Mouse (Mus musculus) thymus, postnatal 36 days (tissue): ENCODE measurements around the gene Lct.
"Not testable (repeated sequence)": the region's sequence is repeated elsewhere in the genome, so short reads cannot be mapped to it uniquely, and the experiment has no call there.

Experiments
- DNase-seq, 2 experiments: peaks; one replicate each; pipeline ENCODE4 v3.0.0; 2022; ENCODE audit warnings: mixed read lengths in 2 of 2

Gene Lct

DNA sequence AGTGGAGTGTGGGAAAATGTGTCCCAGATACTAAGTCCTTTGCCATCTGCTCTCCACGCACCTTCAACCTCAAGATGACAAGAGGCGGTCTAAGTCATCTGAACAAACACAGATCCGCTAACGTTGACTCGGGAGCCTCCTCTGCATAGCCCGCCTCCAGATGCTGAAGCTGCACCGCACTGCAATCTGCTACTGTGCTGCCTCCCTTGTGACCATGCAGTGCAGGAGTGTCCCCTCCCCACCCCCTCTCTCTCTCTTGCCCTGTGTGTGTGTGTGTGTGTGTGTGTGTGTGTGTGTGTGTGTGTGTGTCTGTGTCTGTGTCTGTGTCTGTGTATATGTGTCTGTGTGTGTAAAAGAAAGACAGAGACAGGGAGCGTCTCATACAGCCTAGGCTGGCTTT lies 32.8 kb downstream of the Lct start:
- DNase-seq, result no peak

DNA sequence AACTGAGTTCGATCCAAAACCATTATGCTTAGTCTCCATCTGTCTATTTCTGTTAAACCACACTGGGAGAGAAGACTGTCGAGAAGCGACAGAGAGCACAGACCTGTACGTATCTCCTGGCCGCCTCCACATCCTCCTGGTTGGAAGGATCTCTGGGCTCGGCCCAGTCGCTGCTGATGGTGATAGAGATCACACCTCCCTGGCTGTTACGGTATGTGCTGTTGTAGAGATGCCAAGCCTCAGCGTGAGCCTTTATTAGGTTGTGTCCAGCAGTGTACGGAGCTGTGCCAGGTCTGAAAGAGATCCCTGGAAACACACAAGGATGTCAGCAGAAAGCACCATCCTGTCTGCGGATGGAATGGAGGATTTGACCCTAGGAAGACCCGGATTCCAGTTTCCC lies 34.6 kb downstream of the Lct start:
- no peak for DNase-seq

DNA sequence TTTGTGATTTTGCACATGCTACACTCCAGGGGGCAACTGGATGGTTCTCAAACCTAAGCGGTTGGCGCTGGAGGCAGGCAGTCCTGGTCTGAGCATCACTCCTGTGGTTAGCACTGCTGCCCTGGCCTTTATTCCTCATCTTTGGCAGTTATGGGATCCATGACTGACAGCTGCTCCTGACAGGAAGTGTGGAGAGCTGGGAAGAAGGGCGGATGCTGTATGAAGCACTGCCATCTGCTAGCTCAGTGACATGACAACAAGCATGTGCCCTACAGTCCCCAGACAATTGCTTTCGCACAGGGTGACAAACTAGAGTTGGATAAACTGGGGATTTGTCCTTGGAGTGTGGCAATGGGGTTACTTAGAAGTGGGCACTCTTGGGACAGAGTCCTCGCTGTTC lies 37.8 kb downstream of the Lct start:
- no peak for DNase-seq

DNA sequence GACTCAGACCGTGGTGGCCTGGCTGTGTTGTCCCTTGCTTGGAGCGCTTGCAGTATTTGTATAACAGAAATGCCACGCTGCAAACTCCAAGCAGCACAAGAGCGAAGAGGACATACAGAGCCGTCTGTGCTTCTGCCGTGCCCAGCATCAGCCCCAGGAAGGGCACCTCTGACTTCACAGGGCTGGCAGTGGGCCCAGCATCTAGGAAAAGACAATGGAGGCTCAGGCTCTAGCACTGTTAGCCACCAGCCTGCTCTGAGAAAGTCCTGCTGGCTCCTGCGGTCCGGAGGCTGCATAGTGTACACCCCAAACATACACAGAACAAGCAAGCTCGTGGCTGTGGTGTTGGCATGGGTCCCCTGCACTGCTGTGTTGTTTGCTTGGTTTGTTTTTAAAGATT lies 43.0 kb downstream of the Lct start:
- no peak for DNase-seq

DNA sequence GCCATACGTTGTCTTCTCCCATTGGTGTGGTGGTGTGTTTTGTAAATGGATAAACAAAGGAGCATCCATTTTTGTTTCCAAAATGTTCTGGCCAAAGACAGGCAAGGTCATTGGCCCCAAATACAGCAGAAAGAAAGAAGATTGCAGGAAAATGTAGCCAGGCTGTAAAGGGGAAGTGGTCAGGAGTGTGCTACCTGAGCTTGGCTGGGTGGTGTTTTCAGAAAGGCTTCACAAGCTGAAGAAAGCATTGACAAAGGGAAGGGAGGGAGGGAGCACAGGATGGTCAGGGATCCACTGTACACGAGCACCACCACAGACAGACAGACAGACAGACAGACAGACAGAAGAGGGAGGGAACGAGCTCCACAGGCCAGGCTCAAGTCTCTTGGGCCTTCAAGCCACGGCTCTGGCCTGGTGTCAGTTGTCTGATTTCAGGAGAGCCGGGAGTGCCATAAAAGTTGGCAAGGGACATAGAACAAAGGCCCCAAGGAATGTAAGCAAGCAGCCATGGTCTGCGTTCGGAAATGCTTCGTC lies 43.9 kb downstream of the Lct start:
- no peak for DNase-seq

DNA sequence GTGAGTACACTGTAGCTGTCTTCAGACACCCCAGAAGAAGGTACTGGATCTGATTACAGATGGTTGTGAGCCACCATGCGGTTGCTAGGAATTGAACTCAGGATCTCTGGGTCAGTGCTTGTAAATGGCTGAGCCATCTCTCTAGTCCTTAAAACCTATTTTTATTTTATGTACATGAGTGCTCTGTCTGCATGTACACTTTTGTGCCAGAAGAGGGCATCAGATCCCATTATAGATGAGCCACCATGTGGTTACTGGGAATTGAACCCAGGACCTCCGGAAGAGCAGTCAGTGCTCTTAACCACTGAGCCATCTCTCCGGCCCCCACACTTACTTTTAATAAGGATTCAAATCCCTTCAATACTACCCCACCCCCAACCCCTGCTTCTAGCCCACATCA lies 45.2 kb downstream of the Lct start:
- no peak for DNase-seq

DNA sequence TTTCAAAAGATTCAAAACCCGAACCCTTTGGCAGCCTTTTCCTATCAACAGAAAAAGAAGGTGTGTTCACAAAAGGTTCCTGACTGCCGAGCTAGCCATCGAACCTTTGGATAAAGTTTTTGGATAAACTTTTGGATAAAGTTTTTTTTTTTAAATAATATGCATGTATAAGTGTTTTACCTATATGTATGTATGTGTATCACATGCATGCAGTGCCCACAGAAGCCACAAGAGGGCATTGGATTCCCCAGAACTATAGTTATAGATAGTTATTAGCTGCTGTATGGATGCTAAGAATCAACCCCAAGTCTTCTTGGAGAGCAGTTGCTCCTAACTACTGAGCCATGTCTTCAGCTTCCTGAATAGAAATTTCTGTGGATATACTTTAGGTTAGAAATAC lies 46.4 kb downstream of the Lct start:
- peak in 1 of 2 experiments; percentile 14 for DNase-seq

DNA sequence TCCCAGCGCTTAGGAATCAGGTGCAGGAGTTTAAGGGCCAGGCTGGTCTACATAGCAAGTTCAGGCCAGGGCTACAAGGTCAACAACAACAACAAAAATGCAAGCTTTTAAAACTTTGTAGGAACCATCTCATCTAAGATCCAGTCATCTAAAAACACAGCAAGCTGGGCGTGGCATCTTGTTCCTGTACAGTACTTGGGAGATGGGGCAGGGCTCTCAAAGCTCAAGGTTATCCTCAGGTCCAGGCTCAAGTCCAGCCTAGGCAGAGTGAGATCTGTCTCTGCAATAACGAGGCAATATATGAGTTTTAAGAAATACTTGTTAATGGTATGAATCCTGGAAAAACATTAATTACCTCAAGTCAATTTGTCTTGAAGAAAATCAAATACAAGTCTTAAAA lies 49.6 kb downstream of the Lct start:
- DNase-seq, result no peak

DNA sequence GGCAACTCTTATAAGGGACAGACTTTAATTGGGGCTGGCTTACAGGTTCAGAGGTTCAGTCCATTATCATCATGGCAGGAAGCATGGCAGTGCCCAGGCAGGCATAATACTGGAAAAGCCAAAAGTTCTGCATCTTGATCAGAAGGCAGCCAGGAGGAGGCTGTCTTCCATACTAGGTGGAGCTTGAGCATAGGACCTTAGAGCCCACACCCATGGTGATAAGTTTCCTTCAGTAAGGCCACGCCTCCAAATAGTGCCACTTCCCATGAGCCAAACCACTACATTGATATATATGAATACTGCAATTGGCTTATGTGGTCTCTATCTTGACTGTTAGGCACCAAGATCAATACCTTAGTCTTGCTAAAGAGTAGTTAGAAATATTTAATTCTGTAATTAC lies 52.2 kb downstream of the Lct start:
- no peak for DNase-seq

DNA sequence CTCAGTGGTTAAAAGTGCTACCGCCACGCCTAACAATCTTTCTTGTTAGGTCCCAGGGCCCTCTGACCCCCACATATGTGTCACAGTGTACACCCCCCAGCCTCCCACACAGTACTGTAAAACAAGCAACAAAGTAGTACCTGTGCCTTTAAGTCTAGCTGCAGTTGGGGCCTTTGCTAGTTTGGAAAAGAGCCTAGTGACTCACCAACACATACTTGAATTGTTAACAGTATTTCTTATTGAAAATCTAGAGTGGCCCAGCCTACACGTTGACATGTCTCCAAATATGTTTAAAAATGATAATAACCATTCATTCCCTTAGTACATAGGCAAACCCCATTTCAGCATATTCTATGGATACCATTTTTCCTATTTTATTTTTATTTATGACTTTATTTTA lies 57.4 kb downstream of the Lct start:
- no peak for DNase-seq

DNA sequence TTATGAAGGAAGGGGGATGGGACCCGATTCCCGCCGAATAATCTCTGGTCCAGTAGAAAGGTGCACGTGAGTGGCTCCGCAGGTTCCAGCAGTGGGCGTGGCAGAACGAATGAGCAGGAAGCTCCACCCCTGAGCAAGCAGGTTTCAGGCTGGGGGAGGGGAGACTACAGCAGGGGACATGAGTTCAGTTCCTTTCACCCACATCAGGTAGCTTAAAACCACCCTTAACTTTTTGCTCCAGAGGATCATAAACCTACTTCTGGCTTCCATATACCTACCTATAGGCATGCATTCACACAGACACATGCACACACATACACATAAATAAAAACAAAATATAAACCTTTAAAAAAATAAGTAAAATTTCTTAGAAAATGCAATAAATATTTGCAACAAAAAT lies 61.1 kb downstream of the Lct start:
- DNase-seq, result not testable (repeated sequence)

DNA sequence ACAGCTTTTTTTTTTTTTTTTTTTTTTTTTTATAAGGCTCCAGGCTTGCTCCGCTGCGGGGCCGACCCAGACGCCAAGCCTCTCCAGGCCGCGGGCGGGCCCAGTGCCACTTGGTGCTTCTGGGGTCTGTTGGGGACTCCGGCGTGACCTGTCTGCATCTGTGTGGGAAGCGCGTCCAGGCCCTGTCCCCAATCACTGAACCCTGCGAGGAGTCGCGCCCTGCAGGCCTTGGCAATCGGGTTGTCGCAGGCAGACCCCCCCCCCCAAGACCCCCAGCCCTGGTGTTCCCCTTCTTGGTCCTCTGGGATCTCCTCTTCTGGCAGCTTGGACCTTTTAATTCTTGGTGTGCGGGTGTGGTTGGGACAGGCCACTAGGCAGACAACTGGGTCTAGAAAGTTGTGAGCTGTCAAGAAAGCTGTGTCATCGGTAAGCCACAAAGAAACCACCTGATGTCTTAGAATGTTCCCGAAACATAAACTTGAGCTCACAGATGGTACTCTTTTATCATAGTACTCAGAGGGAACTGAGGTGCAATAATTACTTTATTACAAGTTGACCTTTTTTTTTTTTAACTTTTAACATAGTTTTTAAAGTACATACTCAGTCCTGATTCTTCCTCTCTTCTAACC lies 83.3 kb downstream of the Lct start:
- peak; percentile 46 to 62 for DNase-seq

DNA sequence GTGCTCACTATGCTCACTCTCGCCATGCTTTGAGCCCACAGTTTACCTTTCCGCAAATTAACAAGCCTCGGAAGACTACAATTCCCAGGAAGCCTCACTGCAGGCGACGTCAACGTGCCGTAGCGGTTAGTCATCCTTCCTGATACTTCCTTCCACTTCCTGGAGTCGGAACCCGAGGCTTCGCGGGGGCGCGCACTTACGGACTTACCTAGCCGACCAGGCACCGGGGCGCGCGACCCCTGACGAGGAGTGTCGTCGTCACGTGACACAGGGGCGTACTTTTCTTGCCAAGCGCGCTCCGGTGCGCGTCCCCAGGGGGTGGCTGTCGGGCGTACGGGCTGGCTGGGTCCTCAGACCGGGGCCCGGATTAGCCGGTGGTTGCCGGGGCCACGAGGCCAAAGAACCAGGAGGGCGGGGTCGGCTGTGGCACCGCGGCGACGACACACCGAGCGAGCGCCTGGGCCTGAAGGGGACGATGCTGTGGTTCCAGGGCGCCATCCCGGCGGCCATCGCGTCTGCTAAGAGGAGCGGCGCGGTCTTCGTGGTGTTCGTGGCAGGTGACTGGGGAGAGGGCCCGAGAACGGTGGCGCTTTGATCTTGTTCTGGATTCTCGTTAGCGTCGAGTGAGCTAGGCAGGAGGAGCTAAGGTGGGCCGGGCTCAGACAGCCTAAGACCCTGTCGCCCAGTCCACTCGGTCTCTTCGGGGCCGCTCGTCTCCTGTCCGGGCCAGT lies 84.0 kb downstream of the Lct start:
- peak; percentile 98 to 100 for DNase-seq

DNA sequence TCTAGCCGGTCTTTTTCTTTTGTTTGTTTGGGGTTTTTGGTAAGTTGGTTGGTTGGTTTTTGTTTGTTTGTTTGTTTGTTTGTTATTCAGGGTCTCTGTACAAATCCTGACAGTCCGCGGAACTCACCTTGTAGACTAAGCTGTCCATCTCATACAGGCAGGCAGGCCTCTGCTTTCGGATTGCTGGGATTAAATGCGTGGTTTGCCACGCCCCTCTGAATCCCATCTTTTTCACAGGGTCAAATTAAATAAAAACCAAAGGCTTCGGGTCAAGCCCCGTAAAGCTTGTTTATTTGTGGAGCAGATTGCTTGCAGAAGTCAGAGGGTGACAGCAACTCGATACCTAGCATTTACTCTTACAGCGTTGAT lies 84.5 kb downstream of the Lct start, which contains the start of gene Ubxn4:
Gene Ubxn4, plus strand, starts transcription at position 338 of the 369 bp plus-strand sequence.
- DNase-seq, result no peak

DNA sequence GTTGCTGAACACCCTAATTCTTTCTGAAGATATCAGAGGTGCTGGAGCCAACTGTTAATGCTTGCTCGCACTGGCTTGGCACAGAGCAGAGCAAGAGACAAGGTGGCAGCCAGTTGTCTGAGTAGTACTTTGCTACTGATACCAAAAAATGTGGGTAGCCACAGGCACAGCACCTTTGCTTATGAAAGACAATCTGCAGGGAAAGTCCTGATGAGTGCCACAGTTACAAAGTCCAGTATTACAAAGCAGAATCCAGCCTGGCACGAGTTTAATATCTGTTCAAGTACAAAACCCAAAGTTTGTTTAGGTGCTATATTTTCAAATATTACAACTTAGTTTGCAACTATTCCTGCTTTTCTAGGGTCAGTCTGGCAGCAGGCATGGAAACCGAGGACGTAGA lies 92.9 kb downstream of the Lct start:
- DNase-seq, result no peak
